Mouse (Mus musculus) heart, adult 18-20 months (tissue): Measurements from ENCODE around the gene Taok2. TPM values are rescaled to one million over a fixed set of nuclear protein-coding genes. Genes with fewer than 3 reads are reported as not detected.

Source experiments
- DNase-seq, 2 experiments: peaks; one replicate each; pipeline ENCODE4 v3.0.0; 2021 to 2022; ENCODE audit warnings: mixed read lengths in 1 of 2
- total RNA-seq, 2 experiments: library from RNA; stranded (reverse); gene quantifications; 2 replicates each; pipeline ENCODE4 v1.2.3; 2021

Taok2 gene
- total RNA-seq, 2 experiments from 2014 or later = 35.6 to 38.4 TPM

DNA sequence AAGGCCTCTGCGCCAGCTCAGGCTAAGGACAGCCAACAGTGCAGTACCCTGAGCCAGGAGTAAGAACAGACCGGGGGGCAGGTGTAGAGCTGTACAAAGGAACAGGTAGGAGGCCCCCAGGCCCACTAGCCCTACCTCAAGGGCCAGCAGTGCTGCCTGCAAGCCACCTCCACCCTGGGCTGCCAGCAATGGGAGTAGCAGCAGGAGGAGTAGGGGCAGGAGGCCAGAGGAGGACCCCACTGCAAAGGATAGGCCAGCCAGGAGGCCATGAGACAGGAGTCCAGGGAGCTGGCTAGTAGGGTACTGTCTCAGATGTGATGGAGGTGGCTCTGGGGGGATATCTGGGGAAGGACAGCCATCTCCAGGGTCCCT is 14.0 kb downstream of the Taok2 start:
- DNase-seq = no peak

DNA sequence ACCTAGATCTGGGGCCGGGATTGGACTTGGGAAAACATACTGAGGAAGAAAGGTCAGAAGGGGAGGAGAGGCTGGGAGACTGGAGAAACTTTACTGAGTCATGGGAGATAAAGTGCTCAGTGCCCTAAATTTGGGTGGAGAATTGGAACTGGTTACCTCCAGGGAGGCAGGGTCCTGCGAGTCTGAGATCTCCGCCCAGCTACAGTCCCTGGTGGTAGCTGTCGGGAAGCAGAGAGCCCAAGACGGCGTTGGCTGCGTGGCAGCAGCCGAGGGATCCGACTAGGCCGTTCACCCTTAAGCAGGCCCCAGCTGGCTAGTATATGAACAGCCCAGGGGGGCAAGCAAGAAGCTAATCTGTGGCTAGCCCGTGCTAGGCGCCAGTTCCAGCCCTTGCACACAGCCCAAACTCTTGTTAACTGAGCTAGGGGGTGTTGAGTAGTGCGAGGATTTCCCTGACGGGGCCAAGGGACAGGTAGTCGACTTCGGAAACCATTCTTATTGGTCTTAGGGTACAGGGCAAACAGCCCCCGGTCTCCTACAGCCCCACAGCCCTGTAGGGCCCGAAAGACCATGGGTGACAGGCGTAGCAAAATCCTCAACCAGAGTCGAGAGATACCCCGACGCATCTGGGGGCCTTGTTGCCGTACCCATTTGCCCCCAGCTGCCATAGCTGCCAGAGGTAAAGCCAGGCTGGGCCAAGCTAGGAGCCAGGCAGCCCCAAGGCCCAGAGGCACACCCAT is 14.6 kb downstream of the Taok2 start:
- peak; percentile 34 to 64 for DNase-seq

DNA sequence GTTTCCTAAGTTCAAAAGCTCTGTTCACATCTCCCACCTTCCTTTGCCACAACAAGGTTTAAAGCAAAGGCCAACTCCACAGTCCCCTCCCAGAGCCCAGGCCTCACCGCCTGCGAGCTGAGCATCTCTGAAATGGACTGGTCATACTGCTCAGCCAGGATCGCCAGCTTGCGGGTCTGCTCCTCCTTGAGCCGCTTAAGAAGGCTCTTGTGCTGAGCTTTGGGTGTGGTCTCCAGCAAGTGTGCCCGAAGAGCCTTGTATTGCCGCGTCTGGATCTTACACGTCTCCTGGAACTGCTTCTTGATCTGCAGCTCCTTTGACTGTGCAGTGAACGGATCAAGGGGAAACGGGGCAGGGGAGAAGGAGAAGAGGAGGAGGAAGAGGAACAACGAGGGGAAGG is 16.5 kb downstream of the Taok2 start:
- no peak for DNase-seq

GRCm38 (mm10) chr7:126867534-126867933 is 17.0 kb downstream of the Taok2 start:
- no peak for DNase-seq

- DNase-seq = no peak
These were observed 20.7 kb downstream of the Taok2 start for GRCm38 (mm10) chr7:126863791-126864190.

DNA sequence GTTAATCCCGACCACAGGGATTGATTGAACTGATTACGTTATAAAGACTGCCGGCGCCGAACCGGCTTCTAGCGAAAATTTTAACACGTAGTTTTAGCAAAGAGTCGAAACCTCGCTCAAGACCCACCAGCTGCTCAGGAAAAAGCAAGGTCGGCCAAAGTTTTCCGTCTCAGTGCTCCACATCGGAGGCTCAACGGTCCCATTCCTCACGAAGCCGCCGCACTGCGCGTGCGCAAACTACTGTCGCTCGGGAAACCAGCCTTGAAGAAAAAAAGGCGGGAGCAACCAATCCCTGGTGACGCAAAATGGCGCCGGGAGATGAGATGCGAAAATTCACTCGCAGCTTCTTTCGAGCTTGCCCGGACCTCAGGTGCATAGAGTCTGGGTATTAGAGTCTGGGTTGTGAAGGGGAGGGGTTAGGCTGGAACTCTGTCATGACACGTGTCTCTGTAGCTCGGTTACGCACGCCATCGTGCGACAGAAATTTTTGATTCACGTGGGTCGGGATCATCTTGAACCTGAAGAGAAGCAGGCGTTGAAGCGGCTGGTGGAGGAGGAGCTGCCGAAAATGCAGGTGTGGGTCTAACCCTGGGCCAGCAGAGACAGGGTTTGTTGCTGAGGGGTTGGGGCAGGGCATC is 22.2 kb downstream of the Taok2 start, which contains the start of gene Ino80e:
TSS of gene Ino80e (minus strand) at position 231 of the 638 bp plus-strand sequence.
- peak; percentile 95 to 98 for DNase-seq

GRCm38 (mm10) chr7:126861429-126862130 is 22.9 kb downstream of the Taok2 start, which contains the start of gene Hirip3:
Gene Hirip3 (plus strand): TSS chr7:126861972.
- DNase-seq = peak; percentile 97 to 99

DNA sequence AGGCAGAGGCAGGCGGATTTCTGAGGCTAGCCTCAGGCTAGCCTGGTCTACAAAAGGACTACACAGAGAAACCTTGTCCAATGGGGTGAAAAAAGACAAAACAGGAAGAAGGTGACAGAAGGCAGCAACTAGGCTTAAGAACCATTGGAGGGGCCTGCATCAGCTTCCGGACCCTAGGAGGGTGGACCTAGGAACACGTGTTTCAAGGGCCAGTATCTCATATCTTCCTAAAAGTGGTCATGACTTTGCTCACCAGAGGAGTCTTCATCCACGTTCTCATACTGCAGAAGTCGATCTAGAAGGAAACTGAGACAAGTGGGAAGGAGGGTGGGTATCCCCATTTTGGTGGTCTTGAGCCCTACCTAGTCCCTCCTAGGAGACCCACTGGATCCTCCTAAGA is 23.5 kb downstream of the Taok2 start:
- no peak for DNase-seq

GRCm38 (mm10) chr7:126856741-126857420 is 27.6 kb downstream of the Taok2 start:
- no peak for DNase-seq

DNA sequence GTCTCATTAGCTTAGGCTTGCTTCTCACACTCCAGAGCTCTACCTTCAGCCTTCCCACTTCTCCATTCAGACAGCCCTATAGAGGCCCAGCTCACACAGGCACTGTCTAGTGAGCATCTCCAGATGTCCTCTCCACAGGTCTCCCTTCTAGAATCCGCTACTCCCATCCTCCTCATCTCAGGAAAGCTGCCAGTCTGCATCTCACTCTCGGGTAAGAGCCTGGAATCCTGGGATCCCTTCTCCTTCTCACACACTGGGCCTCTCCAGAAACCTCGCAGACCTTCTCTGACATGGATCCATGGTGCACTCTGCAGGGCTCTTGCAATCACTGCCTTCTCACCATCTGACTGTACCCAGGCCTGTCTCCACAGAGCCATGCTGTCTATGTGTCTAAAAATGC is 28.9 kb downstream of the Taok2 start:
- DNase-seq = no peak

GRCm38 (mm10) chr7:126853454-126853853 is 31.0 kb downstream of the Taok2 start:
- no peak for DNase-seq

GRCm38 (mm10) chr7:126851192-126851591 is 33.3 kb downstream of the Taok2 start:
- DNase-seq = no peak

DNA sequence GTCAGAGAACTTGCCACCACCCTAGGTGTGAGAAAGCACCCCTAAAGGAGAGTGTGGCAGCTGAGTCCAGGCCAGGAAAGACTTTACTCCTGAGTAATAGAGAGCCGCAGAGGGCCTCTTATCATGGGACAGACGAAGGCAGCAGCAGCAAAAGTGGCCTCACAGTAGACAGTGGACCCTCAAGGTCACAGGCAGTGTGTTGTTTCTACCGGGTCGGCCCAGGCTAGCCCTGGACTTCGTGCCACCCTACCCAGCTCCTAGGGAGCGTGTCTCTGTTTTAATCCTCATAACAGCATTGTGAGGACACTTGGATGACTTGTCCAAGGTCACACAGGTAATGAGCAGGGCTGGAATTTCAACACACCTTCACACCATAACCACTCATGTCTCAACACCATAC is 34.3 kb downstream of the Taok2 start:
- no peak for DNase-seq

GRCm38 (mm10) chr7:126848794-126849193 is 35.7 kb downstream of the Taok2 start:
- no peak for DNase-seq

- no peak for DNase-seq
These were observed 36.8 kb downstream of the Taok2 start for GRCm38 (mm10) chr7:126847421-126848398.

DNA sequence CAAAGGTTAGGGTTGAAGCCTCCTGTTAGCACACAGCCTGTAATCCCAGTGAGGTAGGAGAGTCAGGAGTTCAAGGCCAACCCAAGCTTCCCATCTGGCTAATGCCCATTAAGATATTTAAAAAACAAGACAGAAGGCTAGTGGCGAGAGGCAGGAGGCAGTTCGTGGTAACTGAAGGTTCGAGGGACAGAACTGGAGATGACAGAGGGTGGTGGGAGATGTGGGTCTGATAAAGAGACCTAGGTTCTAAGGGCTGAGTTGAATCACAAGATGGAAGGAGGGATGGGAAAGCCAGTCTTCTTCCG is 37.4 kb downstream of the Taok2 start, which contains the start of gene Doc2a:
TSS of gene Doc2a (plus strand) at position 301 of the 305 bp plus-strand sequence.
- DNase-seq = no peak

GRCm38 (mm10) chr7:126845516-126845915 is 39.0 kb downstream of the Taok2 start:
- DNase-seq = no peak

GRCm38 (mm10) chr7:126843276-126843675 is 41.2 kb downstream of the Taok2 start:
- DNase-seq = no peak

DNA sequence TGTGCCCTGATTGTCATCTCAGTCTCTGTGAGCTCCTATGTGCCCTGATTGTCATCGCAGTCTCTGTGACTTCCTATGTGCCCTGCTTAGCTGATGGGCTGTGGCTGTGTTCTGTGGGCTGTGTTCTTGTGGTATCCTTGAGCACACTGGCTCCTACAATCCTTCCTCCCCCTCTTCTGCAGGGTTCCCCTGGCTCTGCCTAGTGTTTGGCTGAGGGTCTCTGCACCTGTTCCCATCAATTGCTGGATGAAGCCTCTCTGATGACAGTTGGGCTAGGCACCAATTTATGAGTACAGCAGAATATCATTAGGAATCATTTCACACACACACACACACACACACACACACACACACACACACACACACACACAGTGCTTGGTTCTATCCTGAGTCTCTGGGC is 51.2 kb downstream of the Taok2 start:
- no peak for DNase-seq

DNA sequence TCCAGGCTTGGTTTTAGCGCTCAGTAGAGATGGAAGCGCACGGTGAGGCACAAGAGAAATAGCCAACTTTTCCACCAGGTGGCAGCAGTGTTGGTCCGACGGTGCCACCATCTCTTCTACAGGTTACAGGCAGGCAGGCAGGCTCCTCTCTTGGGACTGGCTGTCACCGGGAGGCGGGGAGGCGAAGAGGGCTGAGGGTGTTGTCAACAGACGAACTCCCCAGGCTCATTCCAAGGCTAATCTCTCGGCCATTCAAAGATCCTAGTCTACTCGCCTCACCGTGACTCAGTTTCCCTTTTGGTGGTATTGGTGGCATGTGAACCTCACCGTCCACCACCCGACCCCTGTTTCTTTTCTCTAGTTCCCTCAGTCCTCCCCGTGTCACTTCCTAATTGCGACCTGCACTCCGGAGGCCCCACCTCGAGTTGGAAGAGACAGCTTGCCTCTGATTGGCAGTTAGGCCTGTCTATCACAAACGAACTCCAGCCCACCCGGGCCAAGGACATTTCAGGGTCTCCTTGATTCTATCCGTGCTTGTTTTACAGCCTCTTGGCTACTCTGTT is 52.4 kb downstream of the Taok2 start:
- peak; percentile 69 to 83 for DNase-seq

DNA sequence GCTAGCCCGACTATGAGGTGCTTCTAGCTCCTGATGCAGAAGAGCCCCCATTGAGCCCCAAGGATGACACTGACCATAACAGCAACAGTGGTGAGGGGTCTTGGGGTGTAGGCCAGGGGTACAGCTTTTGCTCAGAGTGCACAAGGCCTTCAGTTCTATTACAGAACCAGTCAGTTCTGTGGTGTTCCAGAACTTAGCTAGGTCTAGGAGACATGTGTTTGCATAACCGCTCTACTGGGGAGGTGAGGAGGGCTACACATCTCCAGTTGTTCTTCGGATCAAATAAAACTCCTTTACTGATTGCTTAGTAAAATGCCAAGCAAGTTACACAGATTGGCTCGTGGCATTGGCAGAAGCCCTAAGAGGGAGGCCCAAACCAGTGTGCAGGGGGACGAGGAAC is 53.0 kb downstream of the Taok2 start, which contains the start of gene 4930451I11Rik:
TSS of gene 4930451I11Rik (minus strand) at position 101 of the 400 bp plus-strand sequence.
- DNase-seq = no peak
